Mouse (Mus musculus): ENCODE measurements around the gene Mthfd1l. TPM values are rescaled to one million over a fixed set of nuclear protein-coding genes. Genes with fewer than 3 reads are reported as not detected.
A peak's percentile ranks its signal among the peaks of the same experiment; 100 is the strongest.
"Not testable (repeated sequence)": the region's sequence is repeated elsewhere in the genome, so short reads cannot be mapped to it uniquely, and the experiment has no call there.

Mthfd1l gene
- total RNA-seq, 2 experiments from 2014 or later = 0.27 to 0.40 TPM

- no peak for DNase-seq (ENCODE audit: low spot score)
Observed at GRCm38 (mm10) chr10:4119287-4119686, 146.4 kb downstream of the Mthfd1l start.

GRCm38 (mm10) chr10:4120708-4121107, 147.8 kb downstream of the Mthfd1l start:
- peak; percentile 71 for DNase-seq (ENCODE audit: low spot score)

- no peak for DNase-seq (ENCODE audit: low spot score)
Observed at GRCm38 (mm10) chr10:4121197-4121596, 148.3 kb downstream of the Mthfd1l start.

- DNase-seq (ENCODE audit: low spot score) = not testable (repeated sequence)
Observed at GRCm38 (mm10) chr10:4123280-4123945, 150.5 kb downstream of the Mthfd1l start.

GRCm38 (mm10) chr10:4124148-4124547, 151.2 kb downstream of the Mthfd1l start:
- DNase-seq (ENCODE audit: low spot score) = no peak

GRCm38 (mm10) chr10:4125232-4125631, 152.3 kb downstream of the Mthfd1l start:
- no peak for DNase-seq (ENCODE audit: low spot score)

- peak; percentile 27 for DNase-seq (ENCODE audit: low spot score)
Observed at GRCm38 (mm10) chr10:4126335-4127012, 153.6 kb downstream of the Mthfd1l start.

- no peak for DNase-seq (ENCODE audit: low spot score)
Observed at GRCm38 (mm10) chr10:4128411-4128810, 155.5 kb downstream of the Mthfd1l start.

- DNase-seq (ENCODE audit: low spot score) = peak; percentile 32
Observed at GRCm38 (mm10) chr10:4128915-4129314, 156.0 kb downstream of the Mthfd1l start.

- DNase-seq (ENCODE audit: low spot score) = no peak
Observed at GRCm38 (mm10) chr10:4129461-4129860, 156.5 kb downstream of the Mthfd1l start.

GRCm38 (mm10) chr10:4130034-4130607, 157.2 kb downstream of the Mthfd1l start:
- no peak for DNase-seq (ENCODE audit: low spot score)

GRCm38 (mm10) chr10:4132735-4133134, 159.8 kb downstream of the Mthfd1l start:
- DNase-seq (ENCODE audit: low spot score) = no peak

GRCm38 (mm10) chr10:4135100-4135764, 162.3 kb downstream of the Mthfd1l start:
- DNase-seq (ENCODE audit: low spot score) = peak; percentile 25

- no peak for DNase-seq (ENCODE audit: low spot score)
Observed at GRCm38 (mm10) chr10:4139531-4139930, 166.6 kb downstream of the Mthfd1l start.

- no peak for DNase-seq (ENCODE audit: low spot score)
Observed at GRCm38 (mm10) chr10:4141689-4142088, 168.8 kb downstream of the Mthfd1l start.

GRCm38 (mm10) chr10:4142816-4143215, 169.9 kb downstream of the Mthfd1l start:
- DNase-seq (ENCODE audit: low spot score) = no peak

GRCm38 (mm10) chr10:4143381-4143780, 170.5 kb downstream of the Mthfd1l start:
- no peak for DNase-seq (ENCODE audit: low spot score)

- no peak for DNase-seq (ENCODE audit: low spot score)
Observed at GRCm38 (mm10) chr10:4145080-4145807, 172.3 kb downstream of the Mthfd1l start.

GRCm38 (mm10) chr10:4146947-4147346, 174.0 kb downstream of the Mthfd1l start:
- DNase-seq (ENCODE audit: low spot score) = no peak

- no peak for DNase-seq (ENCODE audit: low spot score)
Observed at GRCm38 (mm10) chr10:4151159-4151558, 178.2 kb downstream of the Mthfd1l start.

Data from gastrocnemius, adult 18-20 months (tissue).